Mouse (Mus musculus) cerebellum, adult 8-10 months (tissue): ENCODE results near the gene Dkkl1.
A peak's percentile ranks its signal among the peaks of the same experiment; 100 is the strongest.

Experiments used
- DNase-seq: peaks from one replicate; pipeline ENCODE4 v3.0.0; 2022

Gene Dkkl1

DNA sequence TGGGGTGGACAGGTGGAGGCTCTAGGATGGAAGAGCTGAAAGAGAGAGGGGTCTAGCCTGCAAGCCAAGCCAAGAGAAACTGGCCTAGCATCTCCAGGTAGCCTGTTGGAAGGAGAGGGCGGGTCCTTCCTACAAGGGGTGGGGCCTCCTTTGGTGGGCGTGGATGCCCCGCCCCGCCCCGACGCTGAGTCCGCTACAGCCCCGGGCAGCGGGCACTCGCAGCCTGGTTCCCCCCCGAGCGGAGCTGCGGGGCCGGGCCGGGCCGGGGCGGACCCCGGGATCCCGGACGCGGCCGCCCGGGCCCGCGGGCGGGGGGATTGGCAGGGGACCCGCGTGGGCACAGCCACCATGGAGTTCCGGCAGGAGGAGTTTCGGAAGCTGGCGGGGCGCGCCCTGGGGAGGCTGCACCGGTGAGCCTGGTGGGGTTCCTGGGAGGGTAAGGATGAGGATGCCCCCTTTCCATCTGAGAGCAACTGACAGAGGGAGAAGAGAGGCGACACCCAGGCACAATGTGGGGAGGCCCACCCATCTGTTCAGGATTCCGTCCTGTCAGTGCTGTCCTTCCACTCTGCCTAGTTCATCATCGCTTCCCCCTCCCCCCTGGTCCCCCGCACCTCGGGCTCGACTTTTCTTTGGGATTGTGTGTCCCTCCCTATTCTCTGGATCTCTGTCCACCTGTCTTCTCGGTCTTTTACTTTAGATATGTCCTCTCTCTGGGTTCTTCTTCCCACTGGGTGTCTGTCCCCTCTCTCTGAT lies 48.0 kb downstream of the Dkkl1 start, which contains the start of gene Slc17a7:
Gene Slc17a7 (plus strand): TSS at position 215 of the 756 bp plus-strand sequence.
- DNase-seq = peak; percentile 81

GRCm38 (mm10) chr7:45162996-45163615 lies 48.8 kb downstream of the Dkkl1 start:
- DNase-seq = no peak

- no peak for DNase-seq
These were observed 49.4 kb downstream of the Dkkl1 start for GRCm38 (mm10) chr7:45162551-45162950.

DNA sequence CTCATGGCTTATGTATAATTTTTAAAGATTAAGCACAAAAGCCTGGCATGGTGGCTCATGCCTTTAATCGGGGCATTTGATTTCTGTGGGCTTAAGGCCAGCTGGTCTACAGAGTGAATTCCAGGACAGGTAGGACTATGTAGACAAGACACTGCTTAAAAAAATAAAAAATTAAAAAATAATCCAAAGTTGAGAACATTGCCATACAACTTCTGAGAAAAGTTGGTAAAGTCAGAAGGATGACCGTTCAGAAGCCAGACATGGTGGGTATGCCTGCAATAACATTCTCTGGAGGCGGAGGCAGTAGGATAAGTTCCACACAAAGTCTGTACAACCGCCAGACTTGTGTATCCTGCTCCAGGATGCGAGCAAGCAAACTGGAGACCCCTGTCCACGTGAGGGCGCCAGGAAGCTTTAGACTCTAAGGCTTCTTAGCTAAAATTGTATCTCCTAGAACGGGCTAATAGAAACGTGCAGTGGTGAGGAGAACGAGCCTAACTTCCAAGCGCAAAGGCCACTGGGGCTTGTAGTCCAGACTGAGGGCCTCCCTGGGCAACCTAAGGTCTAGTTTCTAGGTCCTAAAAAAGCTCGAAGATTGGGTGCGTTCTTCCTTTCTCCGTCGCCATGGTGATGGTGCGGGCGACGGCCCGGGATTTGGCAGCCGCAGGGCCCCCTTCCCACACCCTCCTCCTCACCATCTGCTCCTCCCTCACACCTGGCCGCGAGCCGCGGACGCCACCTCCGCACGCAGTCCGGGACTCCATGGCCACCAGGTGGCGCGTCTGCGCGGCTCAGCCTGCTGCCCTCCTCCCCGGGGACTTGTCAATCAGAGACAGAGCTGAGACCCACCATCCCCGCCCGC lies 50.1 kb downstream of the Dkkl1 start:
- peak; percentile 99 for DNase-seq

GRCm38 (mm10) chr7:45160866-45161265 lies 51.1 kb downstream of the Dkkl1 start:
- no peak for DNase-seq

DNA sequence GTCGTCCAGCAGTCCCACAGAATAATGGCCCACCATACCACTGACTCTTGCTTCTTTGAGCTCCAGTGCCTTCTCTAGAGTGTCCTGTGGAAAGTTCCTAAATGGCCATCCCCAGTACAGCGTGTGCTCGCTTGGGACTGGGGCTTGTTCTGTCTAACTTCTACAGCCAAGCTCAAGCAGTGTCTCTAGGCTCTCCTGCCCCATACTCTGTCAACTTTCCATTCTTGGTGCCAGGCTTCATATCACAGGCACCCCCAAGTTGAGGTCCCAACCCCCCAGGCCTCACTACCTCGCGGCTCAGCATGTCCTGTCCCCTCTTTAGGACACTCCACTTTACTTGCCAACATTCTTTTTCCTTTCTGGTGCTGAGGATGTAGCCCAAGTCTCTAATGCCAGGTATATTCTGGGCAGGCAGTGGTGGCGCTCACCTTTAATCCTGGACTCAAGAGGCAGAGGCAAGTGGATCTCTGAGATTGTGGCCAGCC lies 51.6 kb downstream of the Dkkl1 start:
- DNase-seq = no peak

- no peak for DNase-seq
These were observed 53.0 kb downstream of the Dkkl1 start for GRCm38 (mm10) chr7:45158991-45159390.
